Mouse (Mus musculus) embryo, embryonic 9.5 days (tissue): ENCODE results near the gene BC025920.
A peak's percentile ranks its signal among the peaks of the same experiment; 100 is the strongest.

Experiments used
- DNase-seq: peaks from one replicate; pipeline ENCODE4 v3.0.0-alpha.2; 2017; ENCODE audit errors: extremely low spot score

The BC025920 gene

DNA sequence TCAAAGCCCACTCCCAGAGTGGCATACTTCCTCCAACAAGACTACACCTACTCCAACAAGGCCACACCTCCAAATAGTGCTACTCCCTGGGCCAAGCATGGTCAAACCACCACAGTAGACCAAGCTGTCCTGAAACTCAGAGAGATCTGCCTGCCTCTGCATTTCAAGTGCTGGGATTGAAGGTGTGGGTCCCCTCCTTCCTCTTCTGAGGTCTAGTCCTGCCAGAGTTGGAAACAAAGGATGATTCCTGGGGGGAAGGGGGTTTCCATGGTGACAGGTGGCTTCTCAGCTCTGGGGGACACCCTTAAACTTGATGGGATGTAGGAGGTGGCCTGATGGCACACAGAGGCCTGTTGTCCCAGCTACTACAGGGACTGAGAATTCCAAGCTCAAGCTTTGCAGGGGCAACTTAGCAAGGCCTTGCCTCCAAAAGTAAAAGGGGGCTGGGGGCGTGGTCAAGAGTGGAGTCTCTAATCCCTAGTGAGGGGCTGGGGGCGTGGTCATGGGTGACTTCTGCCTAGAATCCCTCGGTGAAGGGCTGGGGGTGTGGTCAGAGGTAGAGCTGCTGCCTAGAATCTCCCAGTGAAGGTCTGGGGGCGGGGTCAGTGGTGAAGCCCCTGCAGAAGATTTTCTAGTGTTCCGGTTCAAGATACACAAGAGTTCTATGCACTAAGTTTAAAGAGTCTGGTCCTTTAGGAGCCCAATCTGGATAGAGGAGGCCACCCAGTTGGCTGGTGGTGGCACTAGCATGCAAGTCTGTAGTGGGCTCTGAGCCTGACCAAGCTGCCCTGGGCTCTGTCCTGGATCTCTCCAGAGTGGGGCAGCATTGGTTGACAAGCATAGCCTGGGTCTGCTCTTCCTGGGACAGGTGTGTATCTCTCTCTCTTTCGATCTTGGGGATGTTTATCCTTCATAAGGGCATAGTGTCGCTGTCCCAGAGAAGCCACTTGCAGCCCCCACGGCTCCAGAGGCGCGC, 31.7 kb upstream of the BC025920 start, which contains the start of gene Tle2:
Tle2 (plus strand) TSS at position 481 of the 976 bp plus-strand sequence.
- DNase-seq, result no peak

DNA sequence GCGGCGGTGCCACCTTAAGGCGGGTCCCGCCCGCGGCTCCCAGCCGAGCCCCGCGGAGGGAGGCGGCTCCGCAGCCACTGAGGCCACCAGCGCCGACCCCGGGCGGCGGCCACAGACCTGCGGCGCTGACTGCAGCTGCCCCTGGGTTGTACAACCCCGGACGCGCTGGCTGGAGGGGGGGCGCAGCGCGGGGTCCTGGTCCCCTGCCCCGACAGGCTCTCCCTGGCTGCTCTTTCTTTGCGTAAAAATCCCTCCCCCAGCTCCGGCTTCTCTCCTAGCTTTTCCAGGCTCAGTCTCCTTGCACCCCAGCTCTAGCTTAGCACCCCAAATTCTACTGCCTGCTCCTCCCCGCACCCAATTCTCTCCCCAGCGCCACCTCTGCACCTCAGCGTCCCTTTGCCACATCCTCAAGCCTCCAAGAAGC, 30.9 kb upstream of the BC025920 start:
- DNase-seq, result no peak

GRCm38 (mm10) chr10:81575695-81576094, 30.4 kb upstream of the BC025920 start:
- no peak for DNase-seq

- no peak for DNase-seq
Observed at GRCm38 (mm10) chr10:81579967-81580366, 26.1 kb upstream of the BC025920 start.

DNA sequence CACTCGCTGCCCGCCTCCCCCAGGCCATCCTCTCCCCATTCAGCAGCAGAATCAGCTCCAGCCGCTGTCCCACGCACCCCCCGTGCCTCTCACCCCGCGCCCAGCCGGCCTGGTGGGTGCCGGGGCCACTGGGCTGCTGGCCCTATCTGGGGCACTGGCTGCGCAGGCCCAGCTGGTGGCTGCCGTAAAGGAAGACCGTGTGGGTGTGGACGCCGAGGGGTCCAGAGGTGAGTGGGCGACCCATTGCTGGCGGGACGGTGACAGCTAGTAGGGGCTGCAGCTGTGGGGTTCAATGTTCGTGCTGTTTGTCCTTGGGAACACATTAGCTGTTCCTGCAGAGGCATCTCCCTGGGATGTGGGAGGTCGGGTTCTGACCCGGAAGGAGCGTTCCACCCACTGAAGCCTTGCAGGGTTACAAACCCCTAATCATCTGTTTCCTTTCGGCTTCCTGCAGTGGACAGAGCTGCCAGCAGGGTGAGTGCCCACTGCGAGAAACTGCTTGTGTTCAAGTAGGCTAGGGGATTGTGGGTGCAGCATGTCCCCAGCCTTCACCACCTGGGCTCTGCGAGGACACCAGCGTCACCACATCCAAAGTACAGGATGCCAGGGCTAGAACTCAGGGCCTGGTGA, 25.5 kb upstream of the BC025920 start:
- DNase-seq, result no peak

DNA sequence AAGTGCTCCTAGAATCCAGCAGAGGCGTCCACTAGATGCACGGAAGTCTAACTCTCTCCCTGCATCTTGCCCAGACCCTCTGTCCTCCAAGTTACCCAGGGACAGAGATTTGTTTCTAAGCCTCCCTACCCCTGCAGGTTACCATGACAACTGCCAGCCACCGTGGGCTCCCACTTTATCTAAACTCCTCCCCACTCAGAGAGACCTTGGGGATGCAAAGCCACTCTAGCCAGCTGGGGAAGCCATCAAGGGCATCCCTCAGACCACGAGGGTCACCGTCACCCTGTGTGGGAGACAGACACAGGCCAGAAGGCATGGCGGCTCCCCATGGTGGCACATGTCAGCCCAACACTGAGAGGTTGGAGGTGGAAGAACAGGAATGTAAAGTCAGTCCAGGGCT, 22.7 kb upstream of the BC025920 start:
- no peak for DNase-seq

- DNase-seq, result no peak
Observed at GRCm38 (mm10) chr10:81588739-81589138, 17.3 kb upstream of the BC025920 start.

DNA sequence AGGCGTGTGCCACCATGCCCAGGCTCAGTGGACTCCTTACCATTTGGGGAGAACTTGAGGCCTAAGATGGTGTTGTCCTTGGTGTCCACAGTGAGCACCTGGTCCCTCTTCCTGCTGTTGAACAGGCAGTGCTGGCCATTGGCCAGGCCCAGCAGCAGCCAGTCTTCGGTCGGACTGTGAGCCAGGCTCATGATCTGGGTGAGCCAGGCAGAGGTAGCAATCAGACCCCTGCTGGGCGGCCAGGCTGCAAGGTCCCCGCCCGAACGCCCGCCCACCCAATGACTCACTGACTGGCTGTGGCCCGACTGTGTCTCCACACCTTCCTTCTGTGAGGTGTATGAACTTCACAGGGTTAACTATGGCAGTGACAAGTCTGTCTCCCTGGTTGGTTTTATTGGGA, 14.2 kb upstream of the BC025920 start:
- DNase-seq, result no peak

- DNase-seq, result no peak
Observed at GRCm38 (mm10) chr10:81592631-81593030, 13.4 kb upstream of the BC025920 start.

- no peak for DNase-seq
Observed at GRCm38 (mm10) chr10:81593223-81593622, 12.8 kb upstream of the BC025920 start.

DNA sequence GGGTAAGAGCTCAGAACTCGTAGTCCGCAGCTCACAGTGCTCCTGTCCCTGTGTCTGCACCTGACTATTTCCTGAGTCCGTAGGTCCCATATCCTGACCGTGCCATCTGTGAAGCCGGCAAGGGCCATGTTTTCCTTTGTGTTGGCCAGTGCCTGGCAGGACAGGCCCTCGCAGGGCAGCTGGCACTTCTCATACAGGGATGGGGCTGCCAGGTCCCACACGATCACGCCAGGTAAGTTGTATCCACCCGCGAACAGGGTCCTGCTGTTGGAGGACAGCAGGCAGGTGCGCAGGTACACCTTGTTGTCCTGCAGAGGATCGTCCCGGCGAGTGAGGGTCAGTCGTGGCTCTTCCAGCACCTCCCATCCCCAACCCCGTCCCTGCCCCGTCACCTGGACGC, 12.1 kb upstream of the BC025920 start:
- no peak for DNase-seq

GRCm38 (mm10) chr10:81595599-81595998, 10.5 kb upstream of the BC025920 start:
- no peak for DNase-seq

- no peak for DNase-seq
Observed at GRCm38 (mm10) chr10:81596611-81597010, 9.5 kb upstream of the BC025920 start.

DNA sequence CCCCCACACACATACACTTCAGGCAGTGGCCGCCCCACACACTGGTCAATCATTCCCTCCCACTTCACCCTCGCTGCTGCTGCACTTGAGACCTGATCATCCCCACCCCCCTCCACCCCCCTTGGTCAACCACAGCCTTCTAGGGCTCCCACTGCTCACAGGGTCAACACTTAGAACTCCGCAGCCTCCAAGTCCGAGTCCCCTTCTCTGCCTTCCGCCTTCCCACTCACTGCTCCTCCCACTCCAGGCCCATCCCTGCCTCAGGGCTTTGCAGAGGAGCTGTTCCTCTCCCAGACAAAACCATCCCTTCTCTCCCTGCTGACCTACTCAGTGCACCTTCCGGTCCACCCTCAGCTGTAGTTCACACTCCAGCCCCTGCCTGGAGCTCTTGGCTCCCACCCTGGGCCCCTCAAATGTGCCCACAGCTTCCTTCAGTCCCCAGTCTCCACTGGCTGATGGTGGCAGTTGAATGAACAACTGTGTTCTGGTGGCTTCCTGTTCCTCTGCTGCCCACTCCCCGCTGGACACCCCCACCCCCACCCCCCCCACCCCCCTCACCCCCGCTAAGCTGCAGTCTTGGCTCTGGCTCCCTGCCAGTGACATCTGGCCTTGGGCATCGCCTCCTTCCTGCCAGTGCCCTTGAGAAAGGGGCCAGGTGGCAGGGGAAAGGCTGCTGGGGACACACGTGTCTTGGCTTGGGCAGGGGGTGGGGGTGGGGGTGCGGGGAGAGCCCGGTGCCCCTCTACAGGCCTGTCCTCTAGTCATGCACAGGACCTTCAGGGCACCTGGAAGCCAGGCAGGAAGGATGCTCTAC, 8.7 kb upstream of the BC025920 start:
- no peak for DNase-seq

- no peak for DNase-seq
Observed at GRCm38 (mm10) chr10:81598342-81598741, 7.7 kb upstream of the BC025920 start.

DNA sequence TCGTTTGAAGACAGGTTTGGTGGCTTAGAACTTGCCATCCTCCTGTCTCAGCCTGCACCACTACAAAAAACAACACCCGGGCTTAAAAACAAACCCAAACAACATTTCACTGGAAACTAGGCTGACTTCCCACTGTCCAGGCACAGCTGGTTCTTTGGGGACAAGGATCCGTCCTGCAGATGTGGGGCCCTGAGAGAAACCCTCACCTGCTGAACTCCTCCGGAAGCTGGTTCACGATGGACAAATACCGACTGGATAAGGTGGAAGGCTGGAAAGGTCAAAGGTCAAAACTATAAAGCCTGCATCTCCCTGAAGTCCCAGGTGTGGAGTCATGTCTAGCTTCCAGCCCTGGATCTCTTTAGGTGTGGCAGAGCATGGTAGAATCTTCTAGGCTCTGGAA, 7.2 kb upstream of the BC025920 start:
- no peak for DNase-seq

- DNase-seq, result no peak
Observed at GRCm38 (mm10) chr10:81599630-81600029, 6.4 kb upstream of the BC025920 start.

DNA sequence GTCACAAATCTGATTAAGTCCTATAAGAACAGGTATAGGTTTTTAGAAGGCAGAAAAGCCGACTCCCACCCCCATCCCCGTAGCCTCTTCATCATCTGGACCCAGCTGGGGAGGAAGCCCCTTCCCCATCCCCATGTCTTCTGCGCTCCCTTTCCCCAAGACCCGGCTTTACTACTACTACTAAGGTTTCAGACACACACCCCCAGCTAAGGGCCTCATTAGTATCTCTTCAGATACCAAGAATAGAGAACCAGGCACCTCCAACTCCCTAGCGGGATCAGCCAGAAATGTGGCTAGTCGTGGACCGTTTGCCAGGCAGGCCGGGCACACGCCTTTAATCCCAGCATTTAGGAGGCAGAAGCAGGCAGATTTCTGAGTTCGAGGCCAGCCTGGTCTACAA, 6.0 kb upstream of the BC025920 start:
- DNase-seq, result no peak

- DNase-seq, result peak; percentile 100
Observed at GRCm38 (mm10) chr10:81600738-81601203, 5.3 kb upstream of the BC025920 start, which contains the start of gene Tle6. Gene Tle6, minus strand, starts transcription at chr10:81601073.

DNA sequence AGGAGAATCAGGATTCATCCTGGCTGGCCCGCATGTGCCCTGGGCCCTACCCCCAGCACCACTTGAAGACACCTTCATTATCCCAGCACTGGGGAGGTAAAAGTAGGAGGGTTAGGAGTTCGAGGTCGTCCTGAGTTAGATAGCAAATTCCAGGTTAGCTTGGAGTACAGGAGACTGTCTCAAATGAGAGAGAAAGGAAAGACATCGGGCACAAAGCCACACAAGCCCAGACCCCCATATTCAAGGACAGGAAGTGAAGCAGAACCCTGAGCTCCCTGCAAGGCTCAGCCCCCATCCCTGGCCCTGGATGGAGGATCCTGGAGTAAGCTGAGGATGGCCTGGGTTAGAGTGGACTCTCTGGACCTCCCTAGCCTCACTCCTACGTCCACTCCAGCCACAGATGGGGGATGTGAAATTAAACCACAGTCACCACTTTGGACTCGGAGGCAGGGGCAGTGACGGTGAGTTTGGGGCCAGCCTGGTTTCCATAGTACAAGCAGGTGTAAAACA, 4.6 kb upstream of the BC025920 start:
- DNase-seq, result no peak

- peak; percentile 70 for DNase-seq
Observed at GRCm38 (mm10) chr10:81602741-81603151, 3.3 kb upstream of the BC025920 start.
